Mouse (Mus musculus) c-Kit-positive CD71-positive TER-119-positive erythroid progenitor cells, embryonic 14.5 days (primary cell): ENCODE data around the gene Hbq1a.
"Not testable (repeated sequence)": the region's sequence is repeated elsewhere in the genome, so short reads cannot be mapped to it uniquely, and the experiment has no call there.

Source experiments
- DNase-seq: peaks from one replicate; pipeline ENCODE4 v3.0.0-alpha.2; 2013; ENCODE audit warnings: low spot score

The Hbq1a gene

GRCm38 (mm10) chr11:32299865-32300264, at the start of gene Hbq1a:
Gene Hbq1a (plus strand): TSS chr11:32300069.
- DNase-seq: not testable (repeated sequence)

DNA sequence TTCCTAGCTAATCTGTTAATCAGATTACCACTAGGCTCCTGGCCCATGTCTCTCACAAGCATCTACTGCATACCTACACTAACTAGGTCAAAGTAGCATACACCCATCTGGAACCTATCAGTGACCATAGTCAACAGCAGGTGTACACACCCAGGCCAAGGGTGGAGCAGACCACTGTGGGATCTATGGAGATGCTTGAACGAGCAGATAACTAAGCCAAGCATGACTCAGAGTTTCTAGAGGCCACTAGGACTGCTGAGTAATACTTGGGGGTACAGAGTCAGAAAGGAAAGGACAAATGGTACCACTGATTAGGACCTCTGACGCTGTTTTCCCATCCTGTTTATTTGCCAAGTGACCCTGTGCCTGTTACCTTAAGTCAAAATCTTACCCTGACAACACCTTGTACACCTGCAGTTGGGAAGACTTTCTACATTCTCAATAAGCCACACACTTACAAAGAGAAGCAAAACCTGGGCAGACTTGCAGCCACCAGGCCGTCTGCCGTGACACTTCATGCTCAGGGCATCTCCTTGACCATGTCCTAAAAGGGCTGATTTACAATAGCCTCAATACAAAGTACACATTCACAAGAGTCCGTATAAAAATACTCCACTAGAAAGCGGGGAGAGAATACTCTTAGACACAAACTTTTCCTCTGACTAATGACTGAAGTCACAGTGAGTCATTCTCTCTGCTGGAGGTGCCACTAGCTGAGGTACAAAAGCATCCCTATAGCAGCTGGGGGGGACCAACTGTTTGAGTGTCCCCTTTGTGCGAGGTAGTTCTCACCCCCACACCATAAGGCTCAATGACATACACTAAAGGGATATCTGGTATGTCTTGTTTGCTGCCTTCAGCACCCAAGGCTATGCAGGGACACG, 48.7 kb upstream of the Hbq1a start:
- DNase-seq: peak; percentile 95

- no peak for DNase-seq
Measured at GRCm38 (mm10) chr11:32253121-32253520, 46.7 kb upstream of the Hbq1a start.

- peak; percentile 87 for DNase-seq
Measured at GRCm38 (mm10) chr11:32256146-32256545, 43.7 kb upstream of the Hbq1a start.

GRCm38 (mm10) chr11:32256566-32256965, 43.3 kb upstream of the Hbq1a start:
- no peak for DNase-seq

DNA sequence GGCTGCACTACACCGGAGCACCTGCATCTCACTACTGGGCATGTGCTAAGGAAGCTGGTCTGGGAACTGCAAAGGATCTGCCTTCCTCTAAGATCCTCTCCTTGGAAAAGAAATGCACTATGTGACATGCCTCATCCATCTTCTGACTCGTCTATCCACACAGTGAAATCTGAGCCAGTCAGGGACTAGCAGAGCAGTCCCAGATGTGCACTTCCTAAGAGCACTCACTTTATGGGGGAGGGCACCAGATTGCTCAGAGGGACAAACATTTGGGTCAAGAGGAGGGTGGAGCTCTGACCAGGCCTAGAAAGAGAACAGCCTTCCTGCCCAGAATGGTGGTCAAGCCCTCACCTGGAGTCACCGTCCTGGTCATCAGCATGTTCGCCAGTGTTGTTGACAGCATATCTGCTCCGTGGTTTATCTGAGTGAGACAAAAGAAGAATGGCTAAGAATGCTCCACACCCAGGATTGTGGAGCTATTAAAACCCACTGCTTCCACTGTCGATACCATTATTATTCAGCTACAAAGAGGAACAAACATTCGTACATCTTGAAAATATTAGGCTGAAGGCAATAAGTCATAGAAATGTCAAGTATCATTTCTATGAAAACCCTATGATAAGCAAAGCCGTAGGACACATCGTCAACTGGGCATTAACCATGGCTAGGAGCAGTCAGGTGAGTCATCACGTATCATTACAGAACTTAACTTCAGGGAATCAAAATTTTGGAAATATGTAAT, 37.0 kb upstream of the Hbq1a start:
- DNase-seq: no peak

DNA sequence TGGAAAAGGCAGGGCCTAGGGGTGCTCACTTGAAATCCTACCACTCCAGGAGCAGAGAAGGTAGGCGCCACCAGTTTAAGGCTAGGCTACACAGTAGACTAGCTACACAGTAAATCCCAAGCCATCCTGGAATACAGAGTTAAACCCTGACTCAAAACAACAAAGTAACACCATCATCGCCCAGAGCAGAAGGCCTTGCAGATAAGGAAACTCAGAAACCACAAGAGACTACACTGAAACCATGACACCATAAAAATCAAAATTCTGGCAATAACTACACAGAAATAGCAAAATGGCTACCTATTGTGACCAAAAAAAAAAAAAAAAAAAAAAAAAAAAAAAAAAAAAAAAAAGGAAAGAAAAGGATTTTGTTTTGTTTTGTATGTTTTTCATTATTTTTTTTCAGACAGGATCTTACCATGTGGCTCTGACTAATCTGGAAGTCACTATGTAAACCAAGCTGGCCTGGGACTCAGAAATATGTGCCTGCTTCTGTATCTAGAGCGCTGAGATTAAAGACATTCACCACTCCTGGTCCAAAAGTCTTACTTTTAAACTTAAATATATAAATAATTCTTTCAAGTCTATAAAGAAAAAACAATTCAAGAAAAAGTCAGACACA, 34.6 kb upstream of the Hbq1a start:
- DNase-seq: peak; percentile 80

DNA sequence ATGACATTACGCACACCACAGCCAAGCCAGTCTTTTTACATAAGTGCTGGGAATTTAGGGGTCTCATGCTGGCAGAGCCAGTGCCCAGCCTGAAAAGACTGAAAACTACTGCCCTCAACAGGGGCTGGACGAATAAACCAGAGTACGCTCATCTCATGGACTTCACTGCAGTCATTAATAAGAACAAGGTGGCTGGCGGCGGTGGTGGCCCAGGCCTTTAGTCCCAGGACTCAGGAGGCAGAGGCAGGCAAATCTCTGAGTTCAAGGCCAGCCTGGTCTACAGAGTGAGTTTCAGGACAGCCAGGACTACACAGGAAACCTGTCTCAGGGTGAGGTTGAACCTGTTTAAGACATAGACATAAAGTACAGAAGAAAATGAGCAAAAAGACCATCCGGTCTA, 33.7 kb upstream of the Hbq1a start:
- DNase-seq: no peak

DNA sequence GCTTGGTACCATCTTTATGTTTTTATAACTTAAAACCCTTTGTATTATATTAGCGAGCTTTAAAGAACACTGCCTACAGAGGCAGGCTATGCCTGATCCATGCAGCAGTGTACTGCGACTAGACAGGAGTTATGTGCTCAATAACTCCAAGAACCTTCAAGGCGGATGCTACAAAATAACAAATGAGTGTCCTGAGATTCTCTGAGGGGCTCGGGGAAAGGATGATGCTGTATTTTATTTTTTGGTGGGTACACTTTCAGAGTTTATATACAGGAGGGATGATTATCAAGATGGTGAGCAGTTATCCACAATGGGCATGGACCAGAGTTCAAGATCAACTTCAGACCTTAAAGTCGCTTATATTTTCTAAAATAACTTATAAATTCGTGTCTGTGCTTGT, 33.1 kb upstream of the Hbq1a start:
- no peak for DNase-seq

GRCm38 (mm10) chr11:32267188-32267884, 32.5 kb upstream of the Hbq1a start, which contains the start of gene Nprl3:
Gene Nprl3 (minus strand): TSS chr11:32267707.
- DNase-seq: peak; percentile 89

GRCm38 (mm10) chr11:32267964-32268363, 31.9 kb upstream of the Hbq1a start:
- DNase-seq: no peak

GRCm38 (mm10) chr11:32268952-32269351, 30.9 kb upstream of the Hbq1a start:
- peak; percentile 86 for DNase-seq

DNA sequence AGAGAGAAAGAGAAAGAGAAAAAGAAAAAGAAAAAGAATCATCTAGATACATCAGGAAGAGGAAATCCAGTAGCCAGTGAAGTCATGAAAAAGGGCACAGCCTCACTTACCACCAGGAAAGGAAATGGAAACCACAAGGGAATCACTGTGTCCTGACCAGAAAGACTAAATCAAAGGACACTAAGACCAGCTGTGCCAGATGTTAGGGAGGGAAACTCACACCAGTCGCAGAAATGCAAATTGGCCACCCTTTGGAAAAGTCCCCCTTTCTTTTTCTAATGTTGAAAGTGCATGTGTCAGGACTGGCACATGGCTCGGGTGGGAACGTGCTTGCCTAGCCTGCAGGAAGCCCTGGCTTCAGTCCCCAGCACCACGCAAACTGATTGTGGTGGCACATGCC, 28.7 kb upstream of the Hbq1a start:
- DNase-seq: no peak

DNA sequence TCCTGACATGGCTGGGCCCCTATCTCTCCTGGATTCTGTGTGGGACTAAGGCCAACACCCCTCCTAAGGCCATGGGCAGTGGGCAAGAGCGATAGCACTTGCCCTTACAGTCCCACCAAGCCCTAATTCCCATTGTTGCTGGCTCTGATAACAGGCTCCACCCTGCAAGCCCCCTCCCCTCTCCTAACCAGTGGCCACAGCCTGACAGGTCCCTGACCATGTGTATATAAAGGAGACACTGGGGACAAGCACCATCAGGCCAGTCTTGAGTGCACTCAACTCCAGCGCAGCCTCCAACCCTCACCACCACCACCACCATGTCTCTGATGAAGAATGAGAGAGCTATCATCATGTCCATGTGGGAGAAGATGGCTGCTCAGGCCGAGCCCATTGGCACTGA, 23.5 kb upstream of the Hbq1a start, which contains the start of gene Hba-x:
Gene Hba-x (plus strand): TSS at position 54 of the 400 bp plus-strand sequence.
- no peak for DNase-seq

DNA sequence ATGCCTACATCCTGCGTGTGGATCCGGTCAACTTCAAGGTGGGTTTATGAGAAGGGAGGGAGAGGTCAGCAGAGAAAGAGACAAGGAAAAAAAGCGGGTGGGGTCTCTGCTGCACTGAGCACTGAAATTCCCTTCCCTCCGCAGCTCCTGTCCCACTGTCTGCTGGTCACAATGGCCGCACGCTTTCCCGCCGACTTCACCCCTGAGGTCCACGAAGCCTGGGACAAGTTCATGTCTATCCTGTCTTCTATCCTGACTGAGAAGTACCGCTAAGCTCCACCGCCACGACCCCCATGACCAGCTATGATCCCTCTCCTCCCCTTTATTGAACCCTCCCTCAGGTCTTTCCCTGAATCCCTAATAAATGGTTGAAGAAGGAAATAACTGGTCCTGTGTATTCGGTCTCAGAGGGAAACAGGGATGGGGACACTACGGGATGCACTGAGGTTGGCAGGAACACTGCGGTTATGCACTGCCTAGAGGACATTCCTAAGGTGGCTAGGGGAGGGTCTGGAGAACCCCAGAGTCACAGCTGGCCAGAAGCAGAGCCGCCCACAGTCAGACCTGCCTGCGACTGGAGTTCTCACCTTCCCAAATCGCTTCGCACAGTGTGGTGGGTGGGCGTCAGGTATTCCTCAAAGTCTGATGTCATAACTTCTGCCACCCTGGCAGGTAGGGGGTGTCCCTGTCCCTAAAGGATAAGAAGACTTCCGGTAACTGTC, 22.0 kb upstream of the Hbq1a start:
- DNase-seq: no peak

DNA sequence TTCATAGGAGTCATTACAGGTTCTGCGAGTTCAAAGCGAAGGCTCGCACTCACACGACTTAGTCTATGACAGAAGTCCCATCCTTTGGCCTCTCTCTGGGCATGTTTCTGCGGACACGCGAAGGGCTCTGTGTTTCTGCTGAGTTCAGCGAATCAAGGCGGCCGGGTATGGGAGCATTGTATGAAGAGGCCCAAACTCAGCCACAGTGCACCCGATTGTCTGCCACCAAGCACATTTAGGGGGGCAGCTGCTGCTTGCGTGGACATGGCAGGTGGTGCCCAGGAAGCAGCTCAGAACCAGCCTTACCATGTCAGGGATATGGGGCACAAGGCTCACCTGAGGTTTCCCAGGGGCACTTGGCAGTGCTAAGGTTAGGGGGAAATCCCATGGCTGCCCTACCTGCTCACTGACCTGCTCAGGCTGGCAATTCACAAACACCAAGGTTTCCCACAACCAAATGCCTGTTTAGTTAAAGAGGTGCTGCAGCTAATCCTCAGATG, 21.4 kb upstream of the Hbq1a start:
- no peak for DNase-seq

- no peak for DNase-seq
Measured at GRCm38 (mm10) chr11:32280646-32281045, 19.2 kb upstream of the Hbq1a start.

GRCm38 (mm10) chr11:32281416-32282144, 18.3 kb upstream of the Hbq1a start:
- no peak for DNase-seq

GRCm38 (mm10) chr11:32283091-32283777, 16.6 kb upstream of the Hbq1a start, which contains the start of gene Hba-a1:
Gene Hba-a1 (plus strand): TSS chr11:32283511.
- DNase-seq: peak; percentile 71

DNA sequence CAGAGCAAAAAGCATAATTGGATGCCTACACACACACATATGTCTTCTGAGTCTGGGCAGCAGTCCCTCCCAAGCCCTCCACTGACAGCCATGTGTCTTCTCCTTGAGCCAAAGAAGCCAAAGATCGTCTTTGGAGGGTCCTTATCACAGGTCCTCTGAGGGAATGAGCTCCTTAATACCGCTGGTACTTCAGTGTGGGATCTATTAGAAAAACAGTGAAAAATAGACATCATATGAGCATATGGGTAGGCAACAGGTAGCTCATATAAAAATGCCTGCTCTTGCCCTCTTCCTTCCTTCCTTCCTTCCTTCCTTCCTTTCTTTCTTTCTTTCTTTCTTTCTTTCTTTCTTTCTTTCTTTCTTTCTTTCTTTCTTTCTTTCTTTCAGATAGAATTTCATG, 15.3 kb upstream of the Hbq1a start:
- DNase-seq: peak; percentile 81
